Mouse (Mus musculus) testis, adult 2 months (tissue): ENCODE measurements around the gene Gnat3.

ENCODE experiments used
- CTCF ChIP-seq: fragments of 200-500 bp; IDR thresholded peaks from 2 replicates; pipeline ENCODE4 v1.5.1; 2012; ENCODE audit warnings: low read depth, mild to moderate bottlenecking, inconsistent platforms, low read length, moderate library complexity; ENCODE audit not compliant: control insufficient read depth, insufficient read depth, insufficient replicate concordance
- POLR2A ChIP-seq: fragments of 200-500 bp; IDR thresholded peaks from 2 replicates; pipeline ENCODE4 v1.6.1; 2012; ENCODE audit warnings: low read depth, mild to moderate bottlenecking, inconsistent platforms, low read length, moderate library complexity; ENCODE audit not compliant: control insufficient read depth

GRCm38 (mm10) chr5:18023347-18023746 lies 61.0 kb downstream of the Gnat3 start:
- TF ChIP-seq POLR2A, result no peak
- TF ChIP-seq CTCF, result no peak
